Mouse (Mus musculus): ENCODE measurements at regions not wholly inside any gene's neighbourhood (a gene's known extent, or its start where the extent isn't known, plus 50 kb on each side); places are given as distances from the start of the nearest gene placed in this dataset.

- no peak for DNase-seq
- intact Hi-C loops (cut with DNase I; ENCODE audit: low total_unique reads): no loop called here
These were observed 216.2 kb upstream of the Syt1 start for GRCm38 (mm10) chr10:109226989-109227388.

- intact Hi-C loops (cut with DNase I; ENCODE audit: low total_unique reads): no loop called here
- DNase-seq: no peak
These were observed 178.2 kb upstream of the Syt1 start for GRCm38 (mm10) chr10:109188761-109189503.

- DNase-seq: no peak
- intact Hi-C loops (cut with DNase I; ENCODE audit: low total_unique reads): no loop called here
These were observed 177.5 kb upstream of the Syt1 start for GRCm38 (mm10) chr10:109188252-109188651.

GRCm38 (mm10) chr10:109185243-109185642, 174.5 kb upstream of the Syt1 start:
- no peak for DNase-seq
- intact Hi-C loops (cut with DNase I; ENCODE audit: low total_unique reads): no loop called here

GRCm38 (mm10) chr10:109180527-109180926, 169.7 kb upstream of the Syt1 start:
- intact Hi-C loops (cut with DNase I; ENCODE audit: low total_unique reads): no loop called here
- DNase-seq: no peak

GRCm38 (mm10) chr10:109160730-109161129, 149.9 kb upstream of the Syt1 start:
- intact Hi-C loops (cut with DNase I; ENCODE audit: low total_unique reads): no loop called here
- no peak for DNase-seq

- DNase-seq: no peak
- intact Hi-C loops (cut with DNase I; ENCODE audit: low total_unique reads): no loop called here
These were observed 145.0 kb upstream of the Syt1 start for GRCm38 (mm10) chr10:109155768-109156167.

- DNase-seq: no peak
- intact Hi-C loops (cut with DNase I; ENCODE audit: low total_unique reads): no loop called here
These were observed 129.7 kb upstream of the Syt1 start for GRCm38 (mm10) chr10:109140421-109140938.

- intact Hi-C loops (cut with DNase I; ENCODE audit: low total_unique reads): no loop called here
- DNase-seq: no peak
These were observed 126.3 kb upstream of the Syt1 start for GRCm38 (mm10) chr10:109136763-109137732.

GRCm38 (mm10) chr10:109134521-109134920, 123.7 kb upstream of the Syt1 start:
- intact Hi-C loops (cut with DNase I; ENCODE audit: low total_unique reads): no loop called here
- DNase-seq: no peak

- intact Hi-C loops (cut with DNase I; ENCODE audit: low total_unique reads): no loop called here
- no peak for DNase-seq
These were observed 121.3 kb upstream of the Syt1 start for GRCm38 (mm10) chr10:109132091-109132573.

GRCm38 (mm10) chr10:109129552-109130110, 118.8 kb upstream of the Syt1 start:
- no peak for DNase-seq
- intact Hi-C loops (cut with DNase I; ENCODE audit: low total_unique reads): no loop called here

- DNase-seq: no peak
- intact Hi-C loops (cut with DNase I; ENCODE audit: low total_unique reads): no loop called here
These were observed 118.3 kb upstream of the Syt1 start for GRCm38 (mm10) chr10:109129068-109129467.

GRCm38 (mm10) chr10:109126699-109127098, 115.9 kb upstream of the Syt1 start:
- no peak for DNase-seq
- intact Hi-C loops (cut with DNase I; ENCODE audit: low total_unique reads): no loop called here

GRCm38 (mm10) chr10:109117143-109117542, 106.4 kb upstream of the Syt1 start:
- intact Hi-C loops (cut with DNase I; ENCODE audit: low total_unique reads): no loop called here
- no peak for DNase-seq

GRCm38 (mm10) chr10:109115013-109115627, 104.3 kb upstream of the Syt1 start:
- no peak for DNase-seq
- intact Hi-C loops (cut with DNase I; ENCODE audit: low total_unique reads): no loop called here

GRCm38 (mm10) chr10:109105781-109106180, 95.0 kb upstream of the Syt1 start:
- intact Hi-C loops (cut with DNase I; ENCODE audit: low total_unique reads): no loop called here
- DNase-seq: no peak

GRCm38 (mm10) chr10:109092219-109092618, 81.4 kb upstream of the Syt1 start:
- intact Hi-C loops (cut with DNase I; ENCODE audit: low total_unique reads): no loop called here
- no peak for DNase-seq

GRCm38 (mm10) chr10:109079773-109080172, 69.0 kb upstream of the Syt1 start:
- DNase-seq: no peak
- intact Hi-C loops (cut with DNase I; ENCODE audit: low total_unique reads): no loop called here

GRCm38 (mm10) chr10:109074218-109074617, 63.4 kb upstream of the Syt1 start:
- intact Hi-C loops (cut with DNase I; ENCODE audit: low total_unique reads): no loop called here
- no peak for DNase-seq
